Mouse (Mus musculus): ENCODE measurements around the gene Fam205a4.
"Not testable (repeated sequence)": the region's sequence is repeated elsewhere in the genome, so short reads cannot be mapped to it uniquely, and the experiment has no call there.

Gene Fam205a4

GRCm38 (mm10) chr4:41965758-41966157, at the start of gene Fam205a4:
TSS of gene Fam205a4 (plus strand) at chr4:41966058.
- DNase-seq = not testable (repeated sequence)

- DNase-seq = not testable (repeated sequence)
Observed at GRCm38 (mm10) chr4:41941272-41941671, 24.6 kb upstream of the Fam205a4 start, which contains the start of gene Gm20878. TSS of gene Gm20878 (plus strand) at chr4:41941572.

Data from cerebellum, adult 11-12 months (tissue).